Mouse (Mus musculus): ENCODE results near the gene Hfe2. TPM values are rescaled to one million over a fixed set of nuclear protein-coding genes. Genes with fewer than 3 reads are reported as not detected.

Hfe2 gene
- polyA plus RNA-seq, 1 experiment = not detected

DNA sequence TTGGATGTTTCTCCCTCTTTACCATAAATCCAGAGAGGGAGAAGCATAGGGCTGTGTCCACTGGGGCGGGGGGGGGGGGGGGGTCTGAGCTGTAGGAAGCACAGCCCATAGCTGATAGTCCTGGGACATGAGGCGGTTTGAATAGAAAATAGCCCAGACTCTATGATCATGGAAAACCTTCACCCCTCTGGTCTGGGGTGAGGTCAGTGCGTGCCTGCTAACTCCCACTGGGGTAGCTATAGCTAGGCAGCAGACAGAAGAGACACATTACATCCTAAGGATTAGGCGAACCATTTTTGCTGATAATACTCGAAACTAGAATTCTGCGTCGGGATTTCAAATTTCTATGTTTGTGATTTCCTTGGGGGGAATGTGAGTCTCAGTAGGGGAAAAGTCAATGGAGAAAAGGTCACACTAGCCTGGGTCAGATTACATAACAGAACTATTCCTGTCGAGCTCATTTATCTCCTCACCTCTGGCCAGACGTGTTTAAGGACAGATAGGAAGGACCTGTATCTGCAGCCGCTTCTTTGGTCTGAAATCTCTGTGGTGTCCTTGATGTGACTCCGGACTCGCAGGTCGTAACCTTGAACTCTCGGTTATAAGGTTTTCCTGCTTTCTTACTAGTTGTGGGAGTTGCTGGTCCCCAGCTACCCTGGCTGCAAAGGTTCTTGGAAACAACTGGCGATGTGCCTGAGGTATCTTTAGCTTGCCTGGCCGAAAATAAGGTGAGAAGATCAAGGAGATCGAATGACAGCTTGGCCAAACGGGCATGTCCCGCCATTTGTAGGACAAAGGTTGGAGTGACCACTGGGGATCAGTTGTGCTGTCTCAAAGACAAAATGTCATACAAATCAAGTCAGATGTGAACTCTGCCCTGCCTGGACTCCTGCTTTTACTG, 48.9 kb downstream of the Hfe2 start:
- no peak overlapping the region for H3K4me3 ChIP-seq (ENCODE audit: insufficient read depth, low read depth, low read length)
- peaks cover 18% of the 10 kb centered on the region for H3K4me1 ChIP-seq (ENCODE audit: control insufficient read depth, insufficient read depth, low read length)
- H3K27ac ChIP-seq (ENCODE audit: insufficient read depth, low read depth, low read length) = no peak overlapping the region
- TF ChIP-seq POLR2A (IDR thresholded peaks at IDR 0.05; ENCODE audit: insufficient read depth, low read depth, low read length) (no peak), CTCF (IDR thresholded peaks at IDR 0.05; ENCODE audit: insufficient read depth, low read depth, low read length) (no peak)
- 91% methylated on average over 19 of the region's 19 CpGs for WGBS

DNA sequence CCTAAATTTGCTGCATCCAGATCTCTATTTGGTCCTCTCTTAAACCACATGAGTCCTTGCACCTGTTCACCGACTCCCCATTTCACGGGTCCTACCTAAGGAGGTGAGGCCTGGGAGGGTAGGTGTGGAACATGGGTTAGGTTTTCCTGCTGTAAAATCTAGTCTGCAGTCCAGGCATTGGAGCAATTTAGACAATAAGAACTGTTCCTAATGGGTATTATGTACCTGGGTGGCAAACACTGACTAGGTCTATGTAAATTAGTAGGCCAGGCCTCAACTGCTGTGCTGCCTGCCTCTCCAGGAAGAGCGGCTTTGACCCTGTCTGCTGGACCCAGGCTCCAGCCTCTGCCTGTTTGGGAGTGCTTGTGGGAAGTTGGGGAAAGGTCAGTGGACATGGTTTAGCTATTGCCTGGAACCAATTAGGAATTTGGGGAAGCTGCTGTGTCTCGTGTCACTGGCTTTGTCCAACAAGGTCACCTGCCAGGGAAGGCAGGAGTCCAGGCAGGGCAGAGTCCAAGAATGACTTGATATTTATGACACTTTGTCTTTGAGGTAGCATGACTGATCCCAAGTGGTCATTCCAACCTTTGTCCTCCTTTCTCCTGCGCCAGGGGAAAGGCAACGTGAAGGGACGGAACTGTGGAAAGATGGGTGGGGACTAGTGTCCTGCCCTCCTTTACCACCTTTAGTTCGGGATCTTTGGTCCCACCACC, 50.5 kb downstream of the Hfe2 start:
- TF ChIP-seq CTCF (IDR thresholded peaks at IDR 0.05; ENCODE audit: insufficient read depth, low read depth, low read length) (no peak), POLR2A (IDR thresholded peaks at IDR 0.05; ENCODE audit: insufficient read depth, low read depth, low read length) (no peak)
- 95% methylated on average over 8 of the region's 8 CpGs for WGBS
- Histone ChIP-seq H3K4me3 (ENCODE audit: insufficient read depth, low read depth, low read length) (no peak overlapping the region), H3K4me1 (ENCODE audit: control insufficient read depth, insufficient read depth, low read length) (peaks cover 18% of the 10 kb centered on the region), H3K27ac (ENCODE audit: insufficient read depth, low read depth, low read length) (no peak overlapping the region)

DNA sequence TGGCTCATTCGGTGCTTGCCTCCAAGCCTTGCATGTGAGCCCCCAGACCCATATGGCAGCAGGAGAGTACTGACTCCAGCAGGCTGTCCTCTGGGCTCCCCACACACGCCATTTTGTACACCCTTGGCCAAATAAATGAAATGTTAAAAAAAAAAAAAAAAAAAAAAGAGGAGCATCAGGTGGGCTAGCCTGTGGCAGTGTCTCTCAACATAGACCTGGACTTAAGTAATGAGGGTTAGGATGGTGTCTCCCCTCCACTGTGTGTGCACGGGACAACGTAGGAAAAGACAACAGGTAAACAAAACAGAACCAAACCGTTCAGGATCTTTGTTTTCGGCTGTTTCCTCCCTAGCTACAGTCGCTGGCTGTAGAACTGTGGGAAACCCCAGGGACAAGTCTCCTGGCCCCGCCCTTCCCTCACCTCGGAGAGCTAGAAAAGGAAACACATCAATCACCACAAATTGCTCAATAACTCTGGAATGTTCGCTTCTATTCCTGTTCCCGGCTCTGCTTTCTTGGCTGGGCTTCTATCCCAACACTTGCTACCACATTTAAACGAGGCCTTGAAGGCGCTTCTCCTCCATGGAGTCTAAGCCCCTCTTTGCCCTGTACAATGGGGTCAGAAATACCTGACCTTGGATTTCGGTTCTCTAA, 51.2 kb downstream of the Hfe2 start:
- Histone ChIP-seq H3K27ac (ENCODE audit: insufficient read depth, low read depth, low read length) (peak overlapping the region; percentile 50), H3K4me1 (ENCODE audit: control insufficient read depth, insufficient read depth, low read length) (peaks cover 18% of the 10 kb centered on the region), H3K4me3 (ENCODE audit: insufficient read depth, low read depth, low read length) (peak overlapping the region; percentile 15; the same call in 1 of the 2 replicates)
- TF ChIP-seq POLR2A (IDR thresholded peaks at IDR 0.05; ENCODE audit: insufficient read depth, low read depth, low read length) (no peak), CTCF (IDR thresholded peaks at IDR 0.05; ENCODE audit: insufficient read depth, low read depth, low read length) (no peak)
- 63% methylated on average over 14 of the region's 14 CpGs for WGBS

DNA sequence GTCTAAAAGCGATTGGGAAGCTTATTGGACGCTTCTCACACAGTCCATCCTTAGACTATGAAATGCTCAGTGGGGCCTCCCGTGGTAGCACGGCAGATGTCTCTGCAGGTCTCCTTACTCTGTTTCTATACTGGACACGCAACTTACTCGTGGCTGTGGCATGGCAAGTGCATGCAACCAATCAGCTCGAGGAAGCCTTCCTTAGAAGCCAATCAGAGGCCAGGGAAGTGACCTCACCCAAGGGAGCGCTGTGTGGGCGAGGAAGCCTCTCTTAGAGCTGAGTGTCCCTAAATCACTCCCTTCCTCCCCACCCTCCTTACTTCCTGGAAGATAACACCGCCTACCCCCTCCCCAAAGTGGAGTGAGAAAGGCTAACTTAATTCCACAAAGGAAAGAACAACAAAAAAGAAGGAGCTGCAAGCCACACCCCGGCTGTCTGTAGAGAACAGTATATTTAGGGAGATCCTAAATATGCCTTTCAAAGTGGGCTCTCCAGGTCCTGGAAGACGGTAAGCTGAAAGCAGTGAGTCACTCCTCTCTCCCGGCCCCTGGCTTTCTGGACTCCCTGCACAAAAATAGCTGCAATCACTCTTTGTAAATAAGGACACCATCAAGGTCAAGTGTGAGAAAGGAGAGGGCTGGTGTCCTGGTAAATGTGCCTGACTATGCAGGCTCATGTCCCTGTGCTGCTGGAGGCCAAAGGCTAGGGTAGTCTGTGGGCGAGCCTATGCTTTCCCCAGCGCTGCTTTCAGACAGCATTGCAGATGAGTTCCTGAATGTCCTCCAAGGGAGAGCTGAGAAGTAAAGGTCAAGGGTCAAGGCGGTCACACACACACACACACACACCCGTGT, 51.9 kb downstream of the Hfe2 start, which contains the start of gene Gm16253:
Gm16253 (plus strand) TSS at position 295 of the 852 bp plus-strand sequence.
- H3K27ac ChIP-seq (ENCODE audit: insufficient read depth, low read depth, low read length) = peak within 1 kb of the TSS; percentile 91
- 31% methylated on average over 17 of the region's 17 CpGs for whole genome bisulfite sequencing
- H3K4me1 ChIP-seq (ENCODE audit: control insufficient read depth, insufficient read depth, low read length) = peaks cover 17% of the 10 kb centered on the region
- H3K4me3 ChIP-seq (ENCODE audit: insufficient read depth, low read depth, low read length) = peak within 1 kb of the TSS; percentile 15; the same call in 1 of the 2 replicates
- TF ChIP-seq CTCF (IDR thresholded peaks at IDR 0.05; ENCODE audit: insufficient read depth, low read depth, low read length) (no peak), POLR2A (IDR thresholded peaks at IDR 0.05; ENCODE audit: insufficient read depth, low read depth, low read length) (no peak)

DNA sequence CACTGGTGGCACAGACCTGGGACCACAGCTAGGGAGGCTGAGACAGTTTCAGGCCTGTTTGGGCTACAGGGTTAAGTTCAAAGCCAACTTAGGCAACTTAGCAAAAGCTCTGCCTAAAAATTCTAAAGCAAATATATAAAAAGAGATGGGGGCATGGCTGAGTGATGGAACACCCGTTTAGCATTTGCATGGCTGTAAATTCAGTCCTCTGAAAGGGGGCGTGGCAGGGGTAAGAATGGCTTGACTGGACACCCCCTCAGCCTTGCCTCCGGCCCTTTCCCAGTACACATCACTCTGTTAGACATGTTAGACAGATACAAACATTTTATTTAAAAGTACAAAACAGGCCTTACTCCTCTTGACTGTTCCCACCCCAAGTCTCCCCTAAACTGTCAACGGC, 52.6 kb downstream of the Hfe2 start:
- peak overlapping the region; percentile 91 for H3K27ac ChIP-seq (ENCODE audit: insufficient read depth, low read depth, low read length)
- no peak for TF ChIP-seq POLR2A (IDR thresholded peaks at IDR 0.05; ENCODE audit: insufficient read depth, low read depth, low read length)
- TF ChIP-seq CTCF (IDR thresholded peaks at IDR 0.05; ENCODE audit: insufficient read depth, low read depth, low read length) = no peak
- 73% methylated on average over 4 of the region's 4 CpGs for WGBS
- H3K4me1 ChIP-seq (ENCODE audit: control insufficient read depth, insufficient read depth, low read length) = peaks cover 16% of the 10 kb centered on the region
- H3K4me3 ChIP-seq (ENCODE audit: insufficient read depth, low read depth, low read length) = no peak overlapping the region

Other genes with a start within 250 kb of the Hfe2 start
- not detected in 2 replicates for gene Fcgr1, start 231.2 kb upstream of the Hfe2 start, polyA plus RNA-seq (2012; ENCODE audit: insufficient read depth, insufficient read length, low replicate concordance, missing spikeins)
- not detected in 2 replicates for gene BC107364, start 72.9 kb upstream of the Hfe2 start, polyA plus RNA-seq (2012; ENCODE audit: insufficient read depth, insufficient read length, low replicate concordance, missing spikeins)
- gene Txnip, start 32.8 kb downstream of the Hfe2 start, polyA plus RNA-seq (2012; ENCODE audit: insufficient read depth, insufficient read length, low replicate concordance, missing spikeins) = not detected in 2 replicates
- gene Gm16253, start 51.8 kb downstream of the Hfe2 start, polyA plus RNA-seq (2012; ENCODE audit: insufficient read depth, insufficient read length, low replicate concordance, missing spikeins) = not detected in 2 replicates
- not detected in 2 replicates for gene Polr3gl, start 69.0 kb downstream of the Hfe2 start, polyA plus RNA-seq (2012; ENCODE audit: insufficient read depth, insufficient read length, low replicate concordance, missing spikeins)
- gene Ankrd34a, start 71.5 kb downstream of the Hfe2 start, polyA plus RNA-seq (2012; ENCODE audit: insufficient read depth, insufficient read length, low replicate concordance, missing spikeins) = not detected in 2 replicates
- gene Lix1l, start 76.0 kb downstream of the Hfe2 start, polyA plus RNA-seq (2012; ENCODE audit: insufficient read depth, insufficient read length, low replicate concordance, missing spikeins) = not detected in 2 replicates
- gene Rbm8a, start 104.8 kb downstream of the Hfe2 start, polyA plus RNA-seq (2012; ENCODE audit: insufficient read depth, insufficient read length, low replicate concordance, missing spikeins) = not detected in 2 replicates
- gene Pex11b, start 110.2 kb downstream of the Hfe2 start, polyA plus RNA-seq (2012; ENCODE audit: insufficient read depth, insufficient read length, low replicate concordance, missing spikeins) = not detected in 2 replicates
- not detected in 2 replicates for gene Gm42957, start 110.3 kb downstream of the Hfe2 start, polyA plus RNA-seq (2012; ENCODE audit: insufficient read depth, insufficient read length, low replicate concordance, missing spikeins)
- not detected in 2 replicates for gene Itga10, start 120.4 kb downstream of the Hfe2 start, polyA plus RNA-seq (2012; ENCODE audit: insufficient read depth, insufficient read length, low replicate concordance, missing spikeins)
- not detected in 2 replicates for gene Ankrd35, start 145.0 kb downstream of the Hfe2 start, polyA plus RNA-seq (2012; ENCODE audit: insufficient read depth, insufficient read length, low replicate concordance, missing spikeins)
- not detected in 2 replicates for gene Pias3, start 171.2 kb downstream of the Hfe2 start, polyA plus RNA-seq (2012; ENCODE audit: insufficient read depth, insufficient read length, low replicate concordance, missing spikeins)
- not detected in 2 replicates for gene Nudt17, start 183.4 kb downstream of the Hfe2 start, polyA plus RNA-seq (2012; ENCODE audit: insufficient read depth, insufficient read length, low replicate concordance, missing spikeins)
- not detected in 2 replicates for gene Polr3c, start 202.5 kb downstream of the Hfe2 start, polyA plus RNA-seq (2012; ENCODE audit: insufficient read depth, insufficient read length, low replicate concordance, missing spikeins)
- not detected in 2 replicates for gene Rnf115, start 202.5 kb downstream of the Hfe2 start, polyA plus RNA-seq (2012; ENCODE audit: insufficient read depth, insufficient read length, low replicate concordance, missing spikeins)